Mouse (Mus musculus) stomach, embryonic 16.5 days (tissue): ENCODE measurements around the gene Thap12. TPM values are rescaled to one million over a fixed set of nuclear protein-coding genes. Genes with fewer than 3 reads are reported as not detected.

Experiments used
- ATAC-seq: fragments of 200-750 bp; cut with Nextera tagmentation; 2 replicates; pipeline ENCODE4 v1.8.0; 2017; ENCODE audit warnings: moderate number of reproducible peaks, moderate TSS enrichment; ENCODE audit not compliant: insufficient read depth, low FRiP score
- H3K27ac ChIP-seq: fragments of 300-500 bp; sonication (generic); 2 replicates; pipeline ENCODE4 v1.5.1; 2014; ENCODE audit warnings: low read length
- H3K27me3 ChIP-seq: fragments of 300-500 bp; sonication (generic); 2 replicates; pipeline ENCODE4 v1.6.1; 2014; ENCODE audit warnings: low read length, control low read depth, mixed read lengths; ENCODE audit not compliant: control insufficient read depth, insufficient read depth
- H3K36me3 ChIP-seq: fragments of 300-500 bp; sonication (generic); 2 replicates; pipeline ENCODE4 v1.6.1; 2014; ENCODE audit warnings: low read length; ENCODE audit not compliant: control insufficient read depth, insufficient read depth
- H3K4me1 ChIP-seq: fragments of 300-500 bp; sonication (generic); 2 replicates; pipeline ENCODE4 v1.6.1; 2014; ENCODE audit warnings: low read length, control low read depth, mixed read lengths; ENCODE audit not compliant: control insufficient read depth, insufficient read depth
- H3K4me2 ChIP-seq: fragments of 300-500 bp; sonication (generic); 2 replicates; pipeline ENCODE4 v1.6.1; 2014; ENCODE audit warnings: low read depth, low read length, mixed read lengths
- H3K4me3 ChIP-seq: fragments of 300-500 bp; sonication (generic); replicated peaks from 2 replicates; pipeline ENCODE4 v1.5.1; 2014; ENCODE audit warnings: mild to moderate bottlenecking, low read length
- H3K9ac ChIP-seq: fragments of 300-500 bp; sonication (generic); 2 replicates; pipeline ENCODE4 v1.6.1; 2014; ENCODE audit warnings: low read length
- H3K9me3 ChIP-seq: fragments of 300-500 bp; sonication (generic); replicated peaks from 2 replicates; pipeline ENCODE4 v1.6.1; 2016; ENCODE audit warnings: low read length, control low read depth; ENCODE audit not compliant: control insufficient read depth
- whole genome bisulfite sequencing: fragments of 180-500 bp; shearing (Covaris S2); extraction: QIAGEN DNeasy Blood & Tissue Kit; methylation state at CpG from one replicate; pipeline ENCODE4 v1.1.7; 2014; 5-methylcytosine and 5-hydroxymethylcytosine counted together
- polyA plus RNA-seq: library from polyadenylated mRNA; unstranded; fragments of >200 nt; fragmentation: Nextera tagmentation; extraction: Ambion mirVana; gene quantifications from 2 replicates; pipeline ENCODE4 v1.2.1, GENCODE M21; 2015

The Thap12 gene
- polyA plus RNA-seq, 1 experiment from 2014 or later = 42.9 TPM

DNA sequence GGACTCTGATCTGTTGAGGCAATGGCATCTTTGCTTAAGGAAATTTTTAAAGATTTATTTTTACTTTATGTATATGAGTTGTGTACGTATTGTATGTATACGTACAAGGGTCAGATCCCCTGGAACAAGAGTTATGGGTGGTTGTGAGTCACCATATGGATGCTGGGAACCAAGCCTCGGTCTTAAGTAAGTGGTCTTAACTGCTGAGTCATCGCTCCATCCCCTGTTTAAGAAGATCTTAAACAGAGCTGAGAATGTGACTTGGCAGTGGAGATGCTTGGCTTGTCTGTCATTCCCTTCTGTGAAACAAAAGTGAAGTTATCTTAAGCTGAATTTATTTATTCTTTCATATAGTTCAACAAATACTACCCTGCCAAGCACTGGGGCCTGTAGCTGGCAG lies 31.1 kb downstream of the Thap12 start:
- H3K9me3 ChIP-seq = no peaks in the 10 kb centered on the region
- H3K27me3 ChIP-seq = no peaks in the 10 kb centered on the region
- ATAC-seq = 0 out of 2 replicates have a peak, but pooled peaks have one; percentile 45
- peaks cover 14% of the 10 kb centered on the region; the same call in 1 of the 2 replicates for H3K4me1 ChIP-seq
- no peak overlapping the region for H3K9ac ChIP-seq
- 67% methylated on average over 4 of the region's 4 CpGs for WGBS
- H3K4me3 ChIP-seq = no peak overlapping the region
- no peak overlapping the region for H3K27ac ChIP-seq
- H3K36me3 ChIP-seq = no peaks in the 10 kb centered on the region
- no peak overlapping the region for H3K4me2 ChIP-seq

DNA sequence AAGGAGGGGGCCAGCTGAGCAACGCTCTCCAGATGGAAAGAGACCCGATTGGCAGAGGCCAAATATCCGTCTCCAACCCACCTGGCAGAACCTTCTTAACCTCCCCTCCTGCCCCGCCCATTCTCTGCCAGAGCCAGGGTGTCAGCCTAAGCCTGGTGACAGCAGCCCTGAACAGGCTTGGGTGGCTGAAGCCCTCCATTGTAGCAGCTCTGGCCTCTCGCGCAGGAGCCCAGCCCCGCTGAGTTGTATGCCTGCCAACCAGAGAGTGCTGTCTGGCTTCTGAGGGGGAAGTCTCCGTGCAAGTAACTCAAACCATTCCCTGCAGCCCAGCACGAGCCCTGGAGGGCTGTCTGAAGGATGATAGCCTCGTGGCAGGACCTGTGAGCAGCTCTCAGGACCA lies 32.0 kb downstream of the Thap12 start:
- peak overlapping the region; percentile 33; the same call in 1 of the 2 replicates for H3K9ac ChIP-seq
- H3K9me3 ChIP-seq = no peaks in the 10 kb centered on the region
- H3K4me3 ChIP-seq = no peak overlapping the region
- no peak overlapping the region for H3K27ac ChIP-seq
- 17% methylated on average over 10 of the region's 10 CpGs for WGBS
- no peak overlapping the region for H3K4me2 ChIP-seq
- peak; percentile 66; the same call in 1 of the 2 replicates for ATAC-seq
- peaks cover 14% of the 10 kb centered on the region; the same call in 1 of the 2 replicates for H3K4me1 ChIP-seq
- H3K27me3 ChIP-seq = no peaks in the 10 kb centered on the region
- no peaks in the 10 kb centered on the region for H3K36me3 ChIP-seq

DNA sequence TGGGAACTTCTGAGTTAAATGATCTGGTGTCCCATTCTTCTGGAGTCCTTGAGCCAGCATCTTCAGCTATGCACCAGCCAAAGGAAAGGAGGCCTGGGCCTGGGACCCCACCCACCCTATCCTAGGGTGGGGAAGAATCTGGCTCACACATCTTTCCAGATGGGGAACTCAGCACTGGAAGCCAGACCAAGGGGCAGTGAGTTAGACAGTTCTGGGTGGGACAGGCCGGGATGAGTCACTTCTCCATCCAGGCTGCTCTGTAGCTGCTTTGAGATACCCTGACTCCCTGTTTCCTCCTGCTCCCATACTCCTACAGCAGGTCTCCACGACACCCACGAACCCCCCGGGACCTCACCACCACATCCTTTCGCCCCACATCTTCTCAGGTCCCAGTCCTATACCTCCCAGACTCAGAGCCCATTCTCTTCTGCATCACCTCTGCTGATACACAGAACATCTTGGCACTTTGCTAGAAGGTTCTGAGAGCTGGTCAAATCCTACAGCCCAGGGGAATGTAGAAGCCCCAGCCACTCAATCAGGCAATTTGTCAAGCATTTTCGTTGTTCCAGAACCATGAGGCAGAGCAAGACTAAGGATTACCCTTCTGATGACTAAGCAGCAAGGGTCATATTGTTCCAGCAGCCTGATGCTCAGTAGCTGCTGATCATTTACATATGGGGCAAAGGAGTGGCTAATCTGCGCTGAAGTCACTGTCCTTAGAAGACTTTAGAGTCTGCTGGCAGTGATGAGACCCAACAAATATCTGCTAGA lies 34.1 kb downstream of the Thap12 start:
- no peaks in the 10 kb centered on the region for H3K36me3 ChIP-seq
- no peak overlapping the region for H3K9ac ChIP-seq
- no peaks in the 10 kb centered on the region for H3K9me3 ChIP-seq
- no peak for ATAC-seq
- H3K27me3 ChIP-seq = no peaks in the 10 kb centered on the region
- no peak overlapping the region for H3K4me3 ChIP-seq
- no peak overlapping the region for H3K4me2 ChIP-seq
- no peak overlapping the region for H3K27ac ChIP-seq
- H3K4me1 ChIP-seq = peaks cover 14% of the 10 kb centered on the region; the same call in 1 of the 2 replicates
- 73% methylated on average over 7 of the region's 7 CpGs for WGBS

- Histone ChIP-seq H3K27me3 (no peaks in the 10 kb centered on the region), H3K36me3 (no peaks in the 10 kb centered on the region), H3K9me3 (no peaks in the 10 kb centered on the region), H3K9ac (no peak overlapping the region), H3K4me3 (no peak overlapping the region), H3K27ac (no peak overlapping the region), H3K4me2 (no peak overlapping the region), H3K4me1 (peaks cover 2% of the 10 kb centered on the region; the same call in 1 of the 2 replicates)
- 16% methylated on average over 5 of the region's 5 CpGs for WGBS
- no peak for ATAC-seq
These were observed 37.5 kb downstream of the Thap12 start for GRCm38 (mm10) chr7:98740363-98740762.

DNA sequence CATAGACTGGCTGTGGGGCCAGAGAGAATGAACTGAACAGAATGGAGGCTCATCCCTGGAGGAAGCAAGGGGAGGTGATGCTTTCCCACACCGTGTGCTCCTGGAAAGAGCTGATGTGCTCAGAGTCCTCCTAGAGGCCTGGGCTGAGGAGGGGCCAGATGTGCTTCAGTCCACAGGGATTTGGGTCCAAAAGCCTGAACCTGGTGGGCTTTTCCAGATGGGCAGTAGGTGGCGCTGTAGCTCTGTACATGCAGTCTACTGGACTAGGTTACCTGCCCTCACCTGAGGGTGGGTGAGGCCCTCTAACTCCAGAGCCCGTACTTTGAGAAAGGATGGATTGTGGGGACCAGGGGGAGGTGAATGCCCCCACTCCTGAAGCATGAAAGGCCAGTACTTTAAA lies 40.4 kb downstream of the Thap12 start:
- H3K4me2 ChIP-seq = no peak overlapping the region
- H3K27ac ChIP-seq = no peak overlapping the region
- H3K27me3 ChIP-seq = no peaks in the 10 kb centered on the region
- WGBS = 1% methylated on average over 3 of the region's 3 CpGs
- no peak overlapping the region for H3K9ac ChIP-seq
- H3K9me3 ChIP-seq = no peaks in the 10 kb centered on the region
- H3K4me3 ChIP-seq = no peak overlapping the region
- no peaks in the 10 kb centered on the region for H3K36me3 ChIP-seq
- H3K4me1 ChIP-seq = no peaks in the 10 kb centered on the region
- peak; percentile 44; the same call in 1 of the 2 replicates for ATAC-seq

DNA sequence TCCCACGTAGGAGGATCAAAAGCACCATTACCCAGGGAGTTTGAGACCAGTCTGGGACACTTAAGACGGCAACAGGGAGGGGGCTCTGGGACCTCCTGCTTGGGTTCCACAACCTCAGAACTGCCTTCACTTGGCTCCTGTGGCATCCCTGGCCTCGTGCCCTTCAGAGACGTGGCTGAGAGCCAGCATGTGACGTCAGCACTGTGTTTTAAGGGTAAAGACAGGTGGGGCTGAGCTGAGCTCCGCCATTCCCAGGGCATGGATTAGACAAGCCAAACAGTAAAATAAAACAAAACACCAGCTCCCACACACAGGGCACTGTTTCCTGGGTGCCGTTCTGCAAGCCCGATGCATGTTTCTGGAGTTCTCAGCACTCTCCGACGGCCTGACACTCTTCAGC lies 47.5 kb downstream of the Thap12 start:
- Histone ChIP-seq H3K27me3 (no peaks in the 10 kb centered on the region), H3K4me2 (no peak overlapping the region), H3K4me1 (no peaks in the 10 kb centered on the region), H3K36me3 (no peaks in the 10 kb centered on the region), H3K27ac (no peak overlapping the region), H3K9me3 (no peaks in the 10 kb centered on the region), H3K4me3 (no peak overlapping the region), H3K9ac (no peak overlapping the region)
- 48% methylated on average over 10 of the region's 10 CpGs for WGBS
- ATAC-seq = peak; percentile 25; the same call in 1 of the 2 replicates

DNA sequence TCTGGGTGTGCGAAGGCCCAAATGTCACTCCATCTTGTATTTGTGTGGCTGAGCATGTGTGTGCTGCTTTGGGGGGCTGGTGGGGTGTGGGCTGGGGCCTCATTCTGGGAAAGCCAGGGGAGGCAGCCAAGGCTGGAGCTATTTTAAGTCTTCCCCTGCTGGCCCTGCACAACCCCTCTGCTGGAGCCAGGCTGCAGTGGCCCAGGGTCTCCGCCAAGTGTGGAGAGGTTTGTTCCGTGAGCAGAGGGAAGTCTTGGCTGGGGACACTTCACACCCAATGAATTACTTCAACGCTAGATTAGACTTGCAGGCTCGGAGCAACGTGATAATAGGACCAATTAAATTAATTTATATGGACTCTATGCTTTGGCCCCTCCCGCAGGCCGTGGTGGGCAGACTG lies 49.8 kb downstream of the Thap12 start:
- H3K4me2 ChIP-seq = no peak overlapping the region
- ATAC-seq = no peak
- H3K4me1 ChIP-seq = no peaks in the 10 kb centered on the region
- no peaks in the 10 kb centered on the region for H3K36me3 ChIP-seq
- H3K27me3 ChIP-seq = no peaks in the 10 kb centered on the region
- H3K27ac ChIP-seq = no peak overlapping the region
- 80% methylated on average over 8 of the region's 8 CpGs for WGBS
- H3K4me3 ChIP-seq = no peak overlapping the region
- no peak overlapping the region for H3K9ac ChIP-seq
- H3K9me3 ChIP-seq = no peaks in the 10 kb centered on the region

DNA sequence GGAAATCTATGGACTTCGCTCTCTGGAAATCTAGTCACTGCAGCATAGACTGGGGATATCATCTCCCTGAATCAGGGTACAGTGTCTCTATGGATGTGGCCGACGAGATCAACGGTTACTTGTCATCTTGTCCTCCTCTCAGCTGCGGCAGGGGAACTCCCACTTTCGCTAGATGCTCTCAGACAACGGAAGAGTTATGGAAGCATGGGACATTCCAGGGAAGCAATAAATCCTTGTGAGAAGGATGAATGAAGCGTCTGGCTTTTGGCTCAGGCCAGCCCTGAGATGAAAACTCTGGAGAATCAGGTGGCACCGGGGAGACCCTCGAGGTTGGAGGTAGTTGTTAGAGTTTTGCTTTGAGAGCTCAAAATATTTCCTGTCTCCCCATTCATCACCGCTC lies 53.1 kb downstream of the Thap12 start:
- H3K4me2 ChIP-seq = no peak overlapping the region
- no peak for ATAC-seq
- 60% methylated on average over 11 of the region's 11 CpGs for WGBS
- no peaks in the 10 kb centered on the region for H3K9me3 ChIP-seq
- H3K36me3 ChIP-seq = no peaks in the 10 kb centered on the region
- H3K4me3 ChIP-seq = no peak overlapping the region
- no peaks in the 10 kb centered on the region for H3K27me3 ChIP-seq
- no peak overlapping the region for H3K27ac ChIP-seq
- H3K4me1 ChIP-seq = no peaks in the 10 kb centered on the region
- H3K9ac ChIP-seq = no peak overlapping the region

GRCm38 (mm10) chr7:98756556-98756955 lies 53.7 kb downstream of the Thap12 start:
- H3K4me2 ChIP-seq = no peak overlapping the region
- WGBS = 79% methylated on average over 8 of the region's 8 CpGs
- no peak for ATAC-seq
- no peak overlapping the region for H3K27ac ChIP-seq
- H3K4me3 ChIP-seq = no peak overlapping the region
- no peaks in the 10 kb centered on the region for H3K4me1 ChIP-seq
- no peaks in the 10 kb centered on the region for H3K27me3 ChIP-seq
- H3K9me3 ChIP-seq = no peaks in the 10 kb centered on the region
- H3K9ac ChIP-seq = no peak overlapping the region
- H3K36me3 ChIP-seq = no peaks in the 10 kb centered on the region
